Mouse (Mus musculus) layer of hippocampus, postnatal 10 days (tissue): ENCODE data around the gene Crip3. TPM values are rescaled to one million over a fixed set of nuclear protein-coding genes. Genes with fewer than 3 reads are reported as not detected.
A peak's percentile ranks its signal among the peaks of the same experiment; 100 is the strongest.

Experiments used
- DNase-seq, 2 experiments: peaks; one replicate each; pipeline ENCODE4 v3.0.0; 2021; ENCODE audit warnings: low spot score in 2 of 2
- long read RNA-seq: library from polyadenylated mRNA; stranded (forward); transcript quantifications from one replicate; pipeline ENCODE4 v2.0.0, GENCODE M21; 2023
- total RNA-seq, 2 experiments: library from RNA; stranded (reverse); gene quantifications; 2 replicates each; pipeline ENCODE4 v1.2.3; 2021

Crip3 gene
- total RNA-seq: 1 to 10 TPM; 3.0 to 4.4 TPM
- long read RNA-seq: 0 reads

- DNase-seq: no peak
Measured at GRCm38 (mm10) chr17:46428761-46429414, at the start of gene Crip3. TSS of gene Crip3 (plus strand) at chr17:46428926.

DNA sequence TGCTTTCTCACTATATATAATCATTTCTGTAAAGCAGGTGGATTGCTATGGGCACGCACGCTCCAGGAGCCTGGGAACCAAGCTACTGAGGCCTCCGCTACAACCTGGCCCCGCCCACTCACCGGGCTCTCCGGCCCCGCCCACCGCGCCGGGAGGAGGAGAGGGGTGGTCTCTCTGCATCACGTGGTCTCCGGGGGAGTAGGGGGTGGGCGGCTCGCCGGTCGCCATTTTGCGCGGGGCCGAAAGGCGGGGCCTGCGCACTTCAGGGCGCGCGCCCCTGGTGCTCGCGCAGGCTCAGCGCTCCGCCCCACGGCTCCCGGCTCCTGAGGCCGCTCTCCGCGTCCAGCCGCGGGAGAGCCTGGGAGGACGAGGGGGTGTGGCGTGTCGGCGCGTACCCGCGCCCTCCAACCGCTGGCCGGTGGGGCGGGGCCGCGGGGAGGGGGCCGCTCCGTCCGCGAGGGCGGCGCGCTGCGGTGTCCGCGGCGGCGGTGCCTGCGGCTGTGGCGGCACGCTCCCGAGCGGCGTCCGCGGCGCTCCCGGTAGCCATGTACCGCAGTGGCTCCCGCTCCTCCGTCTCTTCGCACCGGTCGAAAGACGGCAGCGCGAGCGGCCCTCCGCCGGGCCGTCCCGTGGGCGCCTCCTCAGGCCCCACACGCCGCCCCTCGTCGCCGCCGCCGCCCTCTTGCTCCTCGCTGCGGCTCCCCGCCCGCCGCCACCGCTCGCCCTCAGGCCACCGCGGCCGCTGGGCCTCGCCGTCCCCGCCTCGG is 45.2 kb upstream of the Crip3 start, which contains the start of gene Zfp318:
Gene Zfp318, plus strand, starts transcription at position 438 of the 767 bp plus-strand sequence.
- peak; percentile 97 to 98 for DNase-seq

GRCm38 (mm10) chr17:46384061-46384801 is 44.5 kb upstream of the Crip3 start:
- peak; percentile 41 to 54 for DNase-seq

- DNase-seq: no peak
Measured at GRCm38 (mm10) chr17:46388200-46388599, 40.5 kb upstream of the Crip3 start.

DNA sequence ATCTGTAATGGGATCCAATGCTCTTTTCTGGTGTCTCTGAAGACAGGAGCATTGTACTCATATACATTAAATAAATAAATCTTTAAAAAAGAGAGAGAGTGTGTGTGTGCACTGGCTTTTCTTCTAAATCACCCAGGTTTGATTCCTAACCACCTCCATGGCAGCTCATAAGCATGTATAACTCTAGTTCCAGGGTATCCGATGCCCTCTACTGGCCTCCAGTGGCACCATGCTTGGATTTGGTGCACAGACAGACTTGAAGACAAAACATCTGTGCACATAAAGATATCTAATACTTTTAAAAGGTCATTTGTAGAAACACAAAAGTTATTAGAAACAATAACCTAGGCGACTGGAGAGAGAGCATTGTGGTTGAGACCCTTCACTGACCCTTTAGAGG is 35.7 kb upstream of the Crip3 start:
- peak in 1 of 2 experiments; percentile 39 for DNase-seq

DNA sequence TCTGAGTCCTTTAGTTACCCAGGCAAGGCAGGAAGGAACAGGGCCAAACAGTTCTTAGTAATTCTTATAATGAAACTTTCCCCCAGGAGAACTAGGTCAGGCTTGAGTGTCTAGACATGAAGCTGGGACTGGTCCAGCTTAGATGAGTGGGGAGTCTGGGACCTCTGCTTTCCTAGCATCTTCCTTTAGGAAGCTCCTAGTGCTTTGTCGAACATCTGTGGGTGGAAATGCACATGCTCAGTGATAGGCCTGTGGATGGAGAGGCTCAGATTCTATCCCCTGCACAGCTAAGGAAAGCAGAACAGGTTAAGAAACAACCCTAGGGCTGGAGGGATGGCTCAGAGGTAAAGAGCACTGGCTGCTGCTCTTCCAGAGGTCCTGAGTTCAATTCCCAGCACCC is 34.1 kb upstream of the Crip3 start:
- DNase-seq: no peak

DNA sequence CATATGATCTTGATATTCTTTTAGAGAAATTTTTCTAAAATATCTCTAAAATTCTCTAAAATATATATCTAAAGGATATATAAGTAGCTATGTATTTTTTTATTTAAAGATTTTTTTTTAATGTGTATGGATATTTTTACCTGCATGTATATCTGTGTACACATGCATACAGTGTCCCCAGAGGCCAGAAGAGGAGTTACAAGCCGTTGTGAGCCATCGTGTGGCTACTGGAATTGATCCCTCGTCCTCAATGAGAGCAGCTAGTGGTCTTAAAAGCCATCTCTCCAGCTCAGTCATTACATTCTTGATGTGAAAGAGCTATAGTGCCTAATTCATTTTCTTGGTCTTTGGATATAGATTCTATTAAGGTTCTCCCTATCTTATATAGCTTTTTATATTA is 20.2 kb upstream of the Crip3 start:
- no peak for DNase-seq

- DNase-seq: no peak
Measured at GRCm38 (mm10) chr17:46418628-46419027, 10.1 kb upstream of the Crip3 start.

GRCm38 (mm10) chr17:46419717-46420116 is 9.0 kb upstream of the Crip3 start:
- DNase-seq: no peak

DNA sequence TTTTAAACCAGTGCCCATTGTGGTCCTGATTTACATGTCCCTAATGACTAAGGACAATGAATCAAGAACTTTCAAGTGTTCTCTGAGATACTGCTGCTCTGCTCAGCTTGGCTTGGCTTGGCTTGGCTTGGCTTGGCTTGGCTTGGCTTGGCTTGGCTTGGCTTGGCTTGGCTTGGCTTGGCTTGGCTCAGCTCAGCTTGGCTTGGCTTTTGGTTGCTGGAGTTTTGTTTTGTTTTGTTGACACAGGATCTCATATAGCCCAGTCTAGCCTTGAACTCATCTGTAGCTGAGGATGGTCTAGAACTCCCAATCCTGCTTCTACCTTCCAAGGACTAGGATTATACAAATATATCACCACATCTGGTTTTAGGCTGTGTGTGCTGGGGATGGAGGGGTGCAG is 2.2 kb upstream of the Crip3 start:
- DNase-seq: peak in 1 of 2 experiments; percentile 44

GRCm38 (mm10) chr17:46433627-46434026 is 4.9 kb downstream of the Crip3 start:
- DNase-seq: no peak

DNA sequence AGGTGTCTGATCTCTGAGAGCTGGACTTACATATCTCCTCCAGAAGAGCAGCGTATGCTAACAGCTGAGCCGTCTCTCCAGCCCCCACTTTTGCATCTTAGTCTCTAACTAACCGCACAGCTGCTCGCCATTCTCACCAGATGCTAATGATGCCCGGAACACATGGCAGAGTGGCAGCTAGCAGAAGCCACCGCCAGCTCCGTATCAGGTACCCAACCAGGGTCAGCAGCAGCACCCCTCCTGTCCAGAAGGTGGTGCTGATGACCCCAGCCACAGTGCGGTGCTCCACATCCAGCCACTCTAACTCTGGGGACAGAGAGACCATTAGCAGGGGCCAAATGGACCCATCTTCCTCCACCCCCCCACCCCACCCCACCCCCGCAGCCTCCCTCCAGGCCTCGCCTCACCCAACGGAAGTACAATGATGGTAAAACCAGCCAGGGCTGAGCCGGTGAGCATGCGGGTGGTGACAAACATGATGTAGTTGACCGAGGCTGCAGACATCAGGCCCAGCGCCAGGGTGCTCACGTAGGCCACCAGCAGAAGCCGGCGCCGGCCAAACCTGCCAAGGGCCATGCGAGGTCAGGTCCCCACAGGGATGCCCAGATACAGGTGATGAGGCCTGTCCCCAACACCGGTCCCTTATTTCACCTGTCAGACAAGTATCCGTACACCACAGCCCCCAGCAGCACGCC is 8.1 kb downstream of the Crip3 start:
- DNase-seq: no peak

DNA sequence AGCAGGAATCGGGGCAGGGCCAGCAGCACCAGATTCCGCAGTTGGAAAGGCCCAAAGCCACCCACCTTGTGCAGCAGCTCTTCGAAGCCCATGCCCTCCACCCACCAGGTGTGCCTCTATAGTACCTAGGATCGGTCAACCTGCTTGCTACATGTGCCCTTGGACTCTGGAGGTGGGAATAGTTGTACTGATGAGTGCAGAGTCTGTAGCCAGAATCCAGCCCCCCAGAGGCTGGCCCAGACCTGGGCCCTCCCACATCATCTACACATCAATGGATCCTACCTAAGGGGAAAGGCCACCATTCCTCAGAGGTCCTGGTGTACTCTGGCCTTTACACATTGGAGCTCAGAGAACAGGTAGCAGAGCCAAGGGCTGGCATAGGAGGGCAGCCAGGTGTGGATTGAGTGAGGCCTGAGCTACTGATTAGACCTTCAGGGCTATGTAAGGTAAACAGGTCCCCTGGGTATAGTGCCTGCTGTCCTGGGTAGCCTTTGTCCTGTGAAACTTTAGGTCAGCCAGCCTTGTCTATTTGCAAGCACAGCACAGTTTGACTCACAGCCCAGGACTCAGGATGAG is 9.7 kb downstream of the Crip3 start, which contains the start of gene Slc22a7:
Gene Slc22a7, minus strand, starts transcription at position 160 of the 576 bp plus-strand sequence.
- DNase-seq: no peak

GRCm38 (mm10) chr17:46439176-46439575 is 10.4 kb downstream of the Crip3 start:
- no peak for DNase-seq

GRCm38 (mm10) chr17:46444839-46445579 is 16.3 kb downstream of the Crip3 start:
- no peak for DNase-seq

- DNase-seq: no peak
Measured at GRCm38 (mm10) chr17:46446264-46446663, 17.5 kb downstream of the Crip3 start.

DNA sequence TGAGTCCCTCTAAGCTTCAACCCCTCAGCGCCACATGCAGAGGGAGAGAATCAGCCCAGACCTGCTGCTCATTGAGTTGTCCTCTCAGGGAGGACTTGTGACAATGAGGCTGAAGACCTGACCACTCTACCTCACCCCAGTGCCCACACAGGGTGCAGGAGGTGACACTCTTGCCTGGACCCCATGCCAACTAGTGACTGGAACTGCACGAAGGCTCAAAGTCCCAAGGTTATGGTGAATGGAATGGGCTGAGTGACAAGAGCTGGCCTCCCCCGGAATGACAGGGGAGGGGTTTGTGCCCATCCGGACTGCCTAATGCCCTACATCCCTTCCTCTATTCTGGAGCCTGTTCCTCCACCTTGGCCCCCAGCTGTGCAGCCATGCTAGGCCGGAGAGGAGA is 24.0 kb downstream of the Crip3 start:
- no peak for DNase-seq

GRCm38 (mm10) chr17:46453302-46453948 is 24.7 kb downstream of the Crip3 start:
- DNase-seq: no peak

DNA sequence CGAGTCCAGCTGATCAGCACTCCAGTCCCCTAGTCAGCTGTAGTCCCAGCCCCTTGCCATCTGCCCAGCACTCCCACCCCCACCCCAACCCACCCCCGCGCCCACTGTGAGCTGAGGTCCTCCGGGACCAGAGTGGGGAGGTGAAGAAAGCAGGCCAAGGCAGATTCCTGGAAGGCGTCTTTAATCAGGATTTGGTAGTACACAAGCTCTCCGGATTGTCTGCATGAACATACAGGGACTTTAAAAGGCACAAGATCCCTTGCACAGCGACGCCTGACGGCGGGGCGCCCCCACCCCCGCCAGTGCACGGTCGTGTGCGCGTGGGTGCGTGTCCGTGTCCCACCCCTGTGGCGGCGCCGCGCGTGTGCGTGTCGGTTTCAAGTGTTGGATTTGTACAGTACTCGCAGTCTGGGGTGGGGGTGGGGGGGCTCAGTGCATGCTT is 25.3 kb downstream of the Crip3 start:
- no peak for DNase-seq

DNA sequence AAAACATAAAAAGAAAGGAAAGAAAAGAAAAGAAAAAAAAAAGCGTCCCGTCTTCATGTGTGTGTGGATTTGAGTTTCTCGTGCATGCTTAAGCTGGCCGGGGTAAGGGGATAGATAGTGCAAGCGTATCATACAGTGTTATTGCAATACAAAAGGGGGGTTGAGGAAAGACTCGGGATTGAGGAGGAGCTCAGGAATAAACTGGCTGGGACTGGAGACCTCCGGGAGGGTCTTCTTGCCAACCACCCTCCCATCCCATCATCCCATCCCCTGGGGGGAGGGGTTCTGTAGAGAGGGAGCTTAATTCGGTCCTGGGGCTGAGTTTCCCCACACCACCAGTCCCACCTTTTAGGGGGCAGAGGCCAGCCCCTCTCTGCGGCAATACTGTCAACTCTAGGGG is 25.8 kb downstream of the Crip3 start:
- no peak for DNase-seq
